Mouse (Mus musculus) erythroblast, embryonic 14.5 days (primary cell): ENCODE results near the gene Gm765.

ENCODE experiments used
- GATA1 ChIP-seq: IDR thresholded peaks from 2 replicates; pipeline ENCODE4 v1.6.1; 2012; ENCODE audit warnings: low read length, inconsistent platforms, mixed read lengths
- TAL1 ChIP-seq: IDR thresholded peaks from 3 replicates; pipeline ENCODE4 v1.6.1; 2012; ENCODE audit warnings: low read length, inconsistent platforms, mixed read lengths

DNA sequence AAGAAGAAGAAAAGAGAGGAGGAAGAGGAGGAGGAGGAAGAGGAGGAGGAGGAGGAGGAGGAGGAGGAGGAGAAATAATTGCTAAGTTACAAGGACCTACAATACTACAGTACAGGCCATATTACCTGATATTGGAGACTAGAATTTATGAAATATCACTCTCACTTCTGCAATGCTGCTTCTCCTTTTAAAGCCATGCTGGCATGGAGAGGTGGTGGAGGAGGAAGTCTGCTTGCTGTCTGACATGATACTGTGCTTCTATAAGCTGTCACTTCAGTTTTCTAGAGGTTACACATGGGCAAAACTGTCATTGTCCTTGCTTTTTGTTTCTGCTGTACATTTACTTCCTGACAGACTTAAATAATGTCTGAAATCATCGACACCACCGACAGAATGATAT, 9.8 kb downstream of the Gm765 start:
- no peak for TF ChIP-seq GATA1
- no peak for TF ChIP-seq TAL1
